Mouse (Mus musculus): ENCODE results near the gene Cst11. TPM values are rescaled to one million over a fixed set of nuclear protein-coding genes. Genes with fewer than 3 reads are reported as not detected.

Gene Cst11
- total RNA-seq, 4 experiments from 2014 or later, result not detected

Other genes with a start within 250 kb of the Cst11 start
- 10 to 100 TPM; 17.4 to 22.0 (median 18.0) TPM for gene Nxt1, start 98.9 kb downstream of the Cst11 start, total RNA-seq (2022)
- gene Gzf1, start 90.5 kb downstream of the Cst11 start, total RNA-seq (2022), result 10 to 100 TPM; 27.1 to 53.7 (median 40.1) TPM
- gene Napb, start 39.0 kb downstream of the Cst11 start, total RNA-seq (2022), result 10 to 100 TPM in 2 of 4 experiments, 1 to 10 TPM in 2; 5.5 to 13.9 (median 8.1) TPM
- gene Cstl1, start 21.1 kb downstream of the Cst11 start, total RNA-seq (2022), result 1 to 10 TPM in 1 of 4 experiments, under 1 TPM in 2, not detected in 1; 0.45 to 1.5 (median 0.97) TPM
- not detected for gene 8030411F24Rik, start 10.5 kb upstream of the Cst11 start, total RNA-seq (2022)
- gene Cst12, start 17.9 kb upstream of the Cst11 start, total RNA-seq (2022), result not detected
- 10 to 100 TPM in 2 of 4 experiments, 1 to 10 TPM in 2; 3.0 to 76.8 (median 23.1) TPM for gene Cst8, start 27.3 kb upstream of the Cst11 start, total RNA-seq (2022)
- under 1 TPM in 1 of 4 experiments, not detected in 3; 0.32 TPM for gene Cst13, start 48.6 kb upstream of the Cst11 start, total RNA-seq (2022)
- gene Cst9, start 63.6 kb upstream of the Cst11 start, total RNA-seq (2022), result not detected
- not detected for gene 9230104L09Rik, start 93.5 kb upstream of the Cst11 start, total RNA-seq (2022)
- 1,000 to 10,000 TPM in 1 of 4 experiments, 100 to 1,000 TPM in 3; 786 to 1,002 (median 918) TPM for gene Cst3, start 104.2 kb upstream of the Cst11 start, total RNA-seq (2022)
- gene Gm1330, start 231.8 kb upstream of the Cst11 start, total RNA-seq (2022), result not detected
- not detected for gene Gm10750, start 245.7 kb upstream of the Cst11 start, total RNA-seq (2022)